Mouse (Mus musculus): ENCODE data around the gene Gfap. TPM values are rescaled to one million over a fixed set of nuclear protein-coding genes. Genes with fewer than 3 reads are reported as not detected.

Gfap gene
- polyA plus RNA-seq, 1 experiment from 2014 or later: 0.17 TPM

DNA sequence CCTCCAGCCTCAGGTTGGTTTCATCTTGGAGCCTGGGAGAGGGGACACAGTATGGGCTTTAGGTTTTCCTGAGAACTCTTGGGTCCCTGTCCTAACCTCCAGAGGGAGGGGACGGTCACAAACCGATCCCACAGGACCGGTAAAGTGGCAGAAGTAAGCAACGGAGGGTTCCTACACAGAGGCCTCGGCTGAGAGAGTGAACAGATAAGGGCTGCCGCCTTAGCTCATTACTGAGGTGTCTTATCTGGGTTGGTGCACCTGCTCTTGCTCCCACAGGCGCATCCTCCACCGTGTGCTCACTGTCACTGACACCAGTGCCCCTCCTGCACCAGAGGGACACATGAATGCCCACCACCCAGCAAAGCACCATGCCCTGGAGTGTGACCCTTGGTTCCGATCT lies 4.9 kb downstream of the Gfap start:
- Histone ChIP-seq H3K4me3 (no peak overlapping the region), H3K9ac (no peak overlapping the region), H3K27me3 (replicated peaks) (peaks cover 67% of the 10 kb centered on the region), H3K27ac (ENCODE audit: poor library complexity, severe bottlenecking) (no peak overlapping the region), H3K4me1 (replicated peaks) (no peaks in the 10 kb centered on the region; the same call in 1 of the 2 replicates), H3K36me3 (no peaks in the 10 kb centered on the region), H3K4me2 (0 out of 2 replicates have a peak overlapping the region, but pooled peaks have one; percentile 7), H3K9me3 (replicated peaks) (no peaks in the 10 kb centered on the region)
- peak; percentile 75 for ATAC-seq (ENCODE audit: insufficient number of reproducible peaks, low FRiP score)
- WGBS: 48% methylated on average over 9 of the region's 9 CpGs

DNA sequence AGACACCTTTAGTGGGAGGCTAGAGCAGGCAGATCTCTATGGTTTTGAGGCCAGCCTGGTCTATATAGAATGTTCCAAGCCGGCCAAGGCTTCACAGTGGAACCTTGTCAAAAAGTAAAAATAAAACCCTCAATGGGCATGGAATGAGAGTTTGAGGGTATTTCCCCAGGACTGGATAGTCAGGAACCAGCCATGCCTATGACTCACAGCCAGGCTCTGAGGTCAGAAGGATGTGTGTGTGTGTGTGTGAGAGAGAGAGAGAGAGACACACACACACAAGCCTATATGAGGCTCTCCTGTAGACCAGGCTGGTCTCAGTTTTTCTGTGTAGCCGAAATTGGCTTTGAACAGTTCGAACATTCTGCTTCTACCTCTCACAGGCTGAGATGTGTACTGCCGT lies 6.0 kb downstream of the Gfap start:
- no peaks in the 10 kb centered on the region for H3K36me3 ChIP-seq
- H3K9ac ChIP-seq: no peak overlapping the region
- WGBS: 87% methylated on average over 4 of the region's 4 CpGs
- H3K27me3 ChIP-seq (replicated peaks): peaks cover 72% of the 10 kb centered on the region
- no peaks in the 10 kb centered on the region for H3K9me3 ChIP-seq (replicated peaks)
- no peak overlapping the region for H3K27ac ChIP-seq (ENCODE audit: poor library complexity, severe bottlenecking)
- no peak overlapping the region for H3K4me3 ChIP-seq
- no peak overlapping the region for H3K4me2 ChIP-seq
- no peak for ATAC-seq (ENCODE audit: insufficient number of reproducible peaks, low FRiP score)
- H3K4me1 ChIP-seq (replicated peaks): no peaks in the 10 kb centered on the region; the same call in 1 of the 2 replicates

DNA sequence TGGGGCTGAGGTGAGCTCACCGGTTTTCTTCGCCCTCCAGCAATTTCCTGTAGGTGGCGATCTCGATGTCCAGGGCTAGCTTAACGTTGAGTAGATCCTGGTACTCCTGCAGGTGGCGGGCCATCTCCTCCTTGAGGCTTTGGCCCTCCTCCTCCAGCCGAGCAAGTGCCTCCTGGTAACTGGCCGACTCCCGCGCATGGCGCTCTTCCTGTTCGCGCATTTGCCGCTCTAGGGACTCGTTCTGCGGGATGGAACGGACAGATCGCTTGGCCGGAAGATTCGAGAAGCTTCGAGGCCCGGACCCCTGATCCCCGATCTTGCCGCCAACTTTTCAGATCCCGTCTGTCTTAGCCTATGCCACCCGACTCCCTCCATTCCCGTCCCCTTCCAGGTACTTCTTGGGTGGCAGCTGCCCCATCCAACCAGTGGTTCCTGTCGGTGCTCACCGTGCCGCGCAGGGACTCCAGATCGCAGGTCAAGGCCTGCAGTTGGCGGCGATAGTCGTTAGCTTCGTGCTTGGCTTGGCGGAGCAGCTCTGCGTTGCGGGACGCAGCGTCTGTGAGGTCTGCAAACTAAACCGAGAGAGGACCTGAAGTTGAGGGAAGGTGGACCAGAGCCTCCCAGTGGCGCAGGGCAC lies 7.6 kb downstream of the Gfap start:
- Histone ChIP-seq H3K9ac (peak overlapping the region; percentile 63), H3K4me1 (replicated peaks) (no peaks in the 10 kb centered on the region; the same call in 1 of the 2 replicates), H3K4me3 (peak overlapping the region; percentile 44), H3K4me2 (peak overlapping the region; percentile 72), H3K36me3 (no peaks in the 10 kb centered on the region), H3K9me3 (replicated peaks) (no peaks in the 10 kb centered on the region), H3K27ac (ENCODE audit: poor library complexity, severe bottlenecking) (no peak overlapping the region), H3K27me3 (replicated peaks) (peaks cover 73% of the 10 kb centered on the region)
- peak; percentile 68 for ATAC-seq (ENCODE audit: insufficient number of reproducible peaks, low FRiP score)
- WGBS: 3% methylated on average over 43 of the region's 43 CpGs

DNA sequence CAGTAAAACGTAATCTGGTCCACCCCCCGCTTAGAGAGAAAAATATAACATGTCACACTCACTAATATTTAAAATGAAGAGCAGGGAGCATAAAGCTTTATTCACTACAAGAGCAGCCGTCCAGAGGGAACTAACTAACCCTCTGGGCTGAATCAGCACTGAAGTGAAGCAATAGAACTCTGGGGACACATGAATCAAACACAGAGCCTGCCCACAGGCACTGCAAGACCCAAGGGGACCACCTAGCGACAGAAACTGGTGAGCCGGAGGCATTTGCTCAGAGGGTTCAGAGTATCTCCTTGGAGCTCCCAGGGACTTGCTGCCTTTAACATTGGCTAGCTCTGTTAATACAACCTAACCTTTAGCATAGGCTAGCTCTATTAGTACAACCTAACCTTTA lies 10.6 kb downstream of the Gfap start:
- no peak for ATAC-seq (ENCODE audit: insufficient number of reproducible peaks, low FRiP score)
- H3K9me3 ChIP-seq (replicated peaks): no peaks in the 10 kb centered on the region
- H3K4me2 ChIP-seq: no peak overlapping the region
- H3K4me3 ChIP-seq: no peak overlapping the region
- H3K9ac ChIP-seq: no peak overlapping the region
- H3K27ac ChIP-seq (ENCODE audit: poor library complexity, severe bottlenecking): no peak overlapping the region
- H3K36me3 ChIP-seq: no peaks in the 10 kb centered on the region
- H3K4me1 ChIP-seq (replicated peaks): peaks cover 4% of the 10 kb centered on the region; the same call in 1 of the 2 replicates
- peaks cover 68% of the 10 kb centered on the region for H3K27me3 ChIP-seq (replicated peaks)
- WGBS: 68% methylated on average over 5 of the region's 5 CpGs

DNA sequence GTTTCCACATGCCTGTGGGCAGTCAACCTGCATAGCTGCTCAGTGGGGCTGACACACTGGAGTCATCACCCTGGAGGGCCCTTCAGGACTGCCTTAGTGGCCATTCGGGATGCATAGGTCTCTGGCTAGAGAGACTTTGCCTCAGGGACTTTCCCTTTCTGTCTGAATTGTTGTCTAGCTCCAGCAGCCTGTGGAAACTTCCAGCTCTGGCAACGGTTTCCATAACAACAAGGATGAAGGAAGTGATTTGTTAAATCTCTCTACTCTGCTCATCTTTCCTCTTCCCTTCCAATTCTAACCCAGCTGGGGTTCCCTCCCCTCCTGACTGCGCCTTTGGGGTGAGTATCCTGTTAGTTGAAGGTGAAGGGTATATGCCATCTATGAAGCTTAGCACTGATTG lies 12.6 kb downstream of the Gfap start:
- WGBS: 56% methylated on average over 3 of the region's 3 CpGs
- Histone ChIP-seq H3K27me3 (replicated peaks) (peaks cover 55% of the 10 kb centered on the region), H3K9ac (no peak overlapping the region), H3K4me2 (no peak overlapping the region), H3K27ac (ENCODE audit: poor library complexity, severe bottlenecking) (no peak overlapping the region), H3K9me3 (replicated peaks) (no peaks in the 10 kb centered on the region), H3K4me1 (replicated peaks) (peaks cover 17% of the 10 kb centered on the region), H3K36me3 (no peaks in the 10 kb centered on the region), H3K4me3 (no peak overlapping the region)
- no peak for ATAC-seq (ENCODE audit: insufficient number of reproducible peaks, low FRiP score)

DNA sequence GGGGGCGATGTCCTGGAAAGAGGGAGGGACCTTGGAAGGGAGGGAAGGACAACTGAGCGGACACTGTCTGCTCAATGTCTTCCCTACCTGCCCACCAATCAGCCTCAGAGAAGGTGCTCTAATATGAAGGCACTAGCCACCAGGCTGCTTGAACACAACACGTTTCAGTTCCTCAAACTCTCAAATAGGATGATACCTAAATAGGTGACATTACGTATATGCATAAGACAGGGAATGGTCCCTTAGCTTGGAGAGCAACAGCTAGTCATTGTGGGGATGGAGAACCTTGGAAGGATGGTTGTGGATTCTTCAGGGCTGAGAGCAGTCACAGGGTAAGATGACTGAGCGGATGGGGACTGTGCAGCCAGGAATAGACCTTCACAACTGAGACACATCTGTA lies 13.3 kb downstream of the Gfap start:
- no peaks in the 10 kb centered on the region for H3K36me3 ChIP-seq
- H3K9ac ChIP-seq: no peak overlapping the region
- peaks cover 17% of the 10 kb centered on the region for H3K4me1 ChIP-seq (replicated peaks)
- WGBS: 78% methylated on average over 5 of the region's 5 CpGs
- H3K27me3 ChIP-seq (replicated peaks): peaks cover 58% of the 10 kb centered on the region
- no peak overlapping the region for H3K4me2 ChIP-seq
- no peak for ATAC-seq (ENCODE audit: insufficient number of reproducible peaks, low FRiP score)
- no peaks in the 10 kb centered on the region for H3K9me3 ChIP-seq (replicated peaks)
- H3K27ac ChIP-seq (ENCODE audit: poor library complexity, severe bottlenecking): no peak overlapping the region
- no peak overlapping the region for H3K4me3 ChIP-seq

DNA sequence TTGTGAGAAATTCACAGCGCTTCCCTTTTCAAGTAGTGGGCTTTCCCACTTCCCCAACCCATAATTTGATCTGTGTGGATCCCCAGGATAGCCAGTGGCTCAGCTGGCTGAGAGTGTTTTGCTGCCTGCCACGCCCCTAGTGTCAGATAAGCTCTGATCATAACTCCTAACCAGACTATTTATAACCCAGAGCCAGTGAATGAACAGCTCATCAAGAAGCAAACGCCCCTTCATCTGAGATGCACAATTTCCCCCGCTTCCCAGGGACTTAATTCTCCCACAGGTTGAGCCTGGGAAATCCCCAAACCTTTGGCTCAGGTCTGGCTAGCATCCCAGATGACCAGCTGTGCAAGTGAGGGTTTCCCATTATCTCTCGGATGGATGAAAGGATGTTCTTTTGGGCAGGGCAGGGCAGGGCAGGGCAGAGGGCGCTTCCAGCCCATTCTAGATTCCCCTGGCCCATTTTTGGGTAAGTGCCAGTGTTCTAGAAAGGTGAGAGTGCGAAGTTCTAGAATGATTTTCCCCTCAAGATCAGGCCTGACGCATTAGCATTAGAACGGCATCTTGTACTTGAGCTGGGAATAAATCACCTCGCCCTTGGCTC lies 16.0 kb downstream of the Gfap start, which contains the start of gene Fam187a:
TSS of gene Fam187a (plus strand) at position 554 of the 604 bp plus-strand sequence.
- H3K36me3 ChIP-seq: no peaks in the 10 kb centered on the region
- H3K27me3 ChIP-seq (replicated peaks): peaks cover 39% of the 10 kb centered on the region
- no peak within 1 kb of the TSS for H3K9ac ChIP-seq
- peaks cover 28% of the 10 kb centered on the region for H3K4me1 ChIP-seq (replicated peaks)
- H3K27ac ChIP-seq (ENCODE audit: poor library complexity, severe bottlenecking): no peak within 1 kb of the TSS
- 49% methylated on average over 10 of the region's 10 CpGs for WGBS
- H3K4me2 ChIP-seq: peak within 1 kb of the TSS; percentile 9; the same call in 1 of the 2 replicates
- no peaks in the 10 kb centered on the region for H3K9me3 ChIP-seq (replicated peaks)
- no peak for ATAC-seq (ENCODE audit: insufficient number of reproducible peaks, low FRiP score)
- no peak within 1 kb of the TSS for H3K4me3 ChIP-seq

DNA sequence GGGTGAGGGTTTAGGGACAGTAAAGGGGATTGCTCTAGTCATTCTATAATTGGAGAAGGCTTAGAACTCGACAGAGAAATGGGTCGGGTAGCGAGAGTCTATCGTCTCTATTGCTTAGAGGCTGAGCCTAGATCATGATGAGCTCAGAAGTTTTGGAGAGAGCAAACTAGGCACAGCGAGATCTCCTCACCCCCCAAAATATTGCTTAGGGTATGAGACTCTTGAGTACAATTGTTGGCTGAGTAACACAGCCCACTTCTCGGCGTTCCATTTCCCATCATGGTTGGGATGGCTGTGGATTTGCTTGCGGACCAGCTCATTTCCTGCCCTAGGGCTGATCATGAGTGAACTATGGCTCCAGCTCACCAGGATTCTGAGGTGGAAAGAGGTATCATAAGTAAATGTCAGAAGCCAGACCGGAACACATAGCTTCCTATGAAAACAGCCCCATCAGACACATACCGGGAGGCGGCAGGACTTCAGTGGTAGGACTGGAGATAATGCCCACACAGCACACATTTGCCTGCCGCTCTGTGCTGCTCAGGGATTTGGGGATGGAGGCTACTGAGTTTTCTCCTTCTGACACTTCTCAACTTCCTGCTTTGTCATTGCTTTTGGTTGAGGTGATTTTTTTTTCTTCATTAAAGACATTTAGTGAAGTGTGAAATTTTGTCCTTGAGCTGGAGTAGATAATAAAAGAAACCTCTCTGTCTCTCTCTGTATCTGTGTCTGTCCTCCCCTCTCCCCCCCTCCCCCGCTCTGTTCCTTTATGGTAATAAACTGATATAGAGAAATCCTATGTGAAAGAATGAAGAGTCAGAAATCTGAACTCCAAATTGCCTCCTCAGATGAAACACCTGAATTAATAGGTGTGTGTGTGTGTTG lies 19.2 kb downstream of the Gfap start:
- 9% methylated on average over 13 of the region's 13 CpGs for WGBS
- Histone ChIP-seq H3K27me3 (replicated peaks) (peaks cover 20% of the 10 kb centered on the region), H3K4me1 (replicated peaks) (peaks cover 34% of the 10 kb centered on the region), H3K27ac (ENCODE audit: poor library complexity, severe bottlenecking) (no peak overlapping the region), H3K9me3 (replicated peaks) (no peaks in the 10 kb centered on the region), H3K9ac (peak overlapping the region; percentile 87), H3K4me3 (peak overlapping the region; percentile 89), H3K36me3 (peaks cover 12% of the 10 kb centered on the region), H3K4me2 (peak overlapping the region; percentile 87)
- peak; percentile 43; the same call in 1 of the 2 replicates for ATAC-seq (ENCODE audit: insufficient number of reproducible peaks, low FRiP score)

DNA sequence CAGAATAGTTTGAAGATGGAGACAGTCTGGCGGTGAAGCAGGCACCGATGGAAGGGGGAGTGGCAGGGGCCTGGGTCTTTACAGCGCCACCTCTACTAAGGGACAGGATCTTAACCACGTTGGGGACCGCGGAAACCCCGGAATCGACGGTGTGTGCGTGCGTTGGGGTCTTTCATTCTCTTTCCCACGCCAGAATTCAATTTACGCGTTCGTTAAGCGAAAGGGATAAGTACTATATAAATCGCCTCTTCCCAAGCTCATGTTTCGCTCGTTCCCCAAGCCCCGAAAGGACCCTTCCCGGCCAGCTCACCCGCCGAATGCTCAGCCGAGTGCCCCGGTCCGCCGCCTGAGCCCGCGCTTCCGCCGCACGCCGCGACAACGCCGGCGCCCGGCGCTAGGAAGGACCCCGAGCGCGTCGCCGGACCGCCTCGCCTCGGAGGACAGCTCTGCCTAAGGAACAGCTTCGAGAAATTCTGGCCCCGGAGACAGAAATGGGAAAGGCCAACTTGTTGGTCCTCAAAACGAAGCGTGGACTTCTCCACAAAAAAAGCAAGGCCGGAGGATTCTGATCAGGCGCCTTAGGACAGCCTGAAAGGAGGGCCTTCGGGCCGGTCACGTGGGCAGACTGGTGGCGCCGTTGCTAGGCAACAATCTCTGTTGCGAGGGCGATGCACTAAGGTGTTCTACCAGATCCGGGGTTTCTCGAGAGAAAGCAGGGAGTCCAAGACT lies 20.0 kb downstream of the Gfap start, which contains the start of the genes Eftud2 and Ccdc103:
TSS of gene Eftud2 (minus strand) at position 401 of the 729 bp plus-strand sequence.
TSS of gene Ccdc103 (plus strand) at position 620 of the 729 bp plus-strand sequence.
- peak; percentile 92 for ATAC-seq (ENCODE audit: insufficient number of reproducible peaks, low FRiP score)
- under 1% methylated on average over 62 of the region's 62 CpGs for WGBS

DNA sequence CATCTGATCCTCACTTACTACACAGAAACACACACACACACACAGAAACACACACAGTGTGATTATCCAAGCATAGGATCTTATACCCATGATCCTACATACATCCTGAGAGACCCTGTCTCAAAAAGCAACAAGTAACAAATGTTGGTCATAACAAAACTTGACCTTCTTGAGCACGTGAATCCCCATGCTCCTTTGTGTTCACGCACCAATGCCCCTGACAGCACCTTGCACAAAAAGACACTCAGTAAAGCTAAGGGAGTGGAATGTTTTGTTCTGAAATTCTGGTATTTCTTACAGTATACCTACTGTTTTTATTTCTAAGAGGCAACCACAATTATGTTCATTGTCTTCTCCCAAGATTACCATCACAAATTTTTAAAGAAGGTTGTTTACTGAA lies 21.2 kb downstream of the Gfap start:
- WGBS: 77% methylated on average over 2 of the region's 2 CpGs
- no peak overlapping the region for H3K9ac ChIP-seq
- peak overlapping the region; percentile 87; the same call in 1 of the 2 replicates for H3K4me2 ChIP-seq
- peaks cover 14% of the 10 kb centered on the region for H3K27me3 ChIP-seq (replicated peaks)
- no peak overlapping the region for H3K27ac ChIP-seq (ENCODE audit: poor library complexity, severe bottlenecking)
- no peak overlapping the region for H3K4me3 ChIP-seq
- ATAC-seq (ENCODE audit: insufficient number of reproducible peaks, low FRiP score): no peak
- H3K9me3 ChIP-seq (replicated peaks): no peaks in the 10 kb centered on the region
- H3K36me3 ChIP-seq: peaks cover 29% of the 10 kb centered on the region
- peaks cover 25% of the 10 kb centered on the region for H3K4me1 ChIP-seq (replicated peaks)

More for the DNA sequence above, 20.0 kb downstream of the Gfap start, which contains the start of the genes Eftud2 and Ccdc103:
- peaks cover 34% of the 10 kb centered on the region for H3K4me1 ChIP-seq (replicated peaks)
- peak within 1 kb of the TSS; percentile 87 for H3K9ac ChIP-seq
- H3K4me3 ChIP-seq: peak within 1 kb of the TSS; percentile 89
- H3K27ac ChIP-seq (ENCODE audit: poor library complexity, severe bottlenecking): peak within 1 kb of the TSS; percentile 56
- H3K36me3 ChIP-seq: peaks cover 19% of the 10 kb centered on the region
- H3K4me2 ChIP-seq: peak within 1 kb of the TSS; percentile 87
- H3K27me3 ChIP-seq (replicated peaks): peaks cover 14% of the 10 kb centered on the region
- H3K9me3 ChIP-seq (replicated peaks): no peaks in the 10 kb centered on the region

All from heart, embryonic 12.5 days (tissue).